Mouse (Mus musculus) kidney, adult 2 months (tissue): ENCODE data around the gene Npr1. TPM values are rescaled to one million over a fixed set of nuclear protein-coding genes. Genes with fewer than 3 reads are reported as not detected.

ENCODE experiments used
- DNase-seq: peaks from one replicate; pipeline ENCODE4 v3.0.0; 2021
- H3K27ac ChIP-seq: fragments of 200-500 bp; 2 replicates; pipeline ENCODE4 v1.5.1; 2012; ENCODE audit warnings: low read depth, low read length, control low read depth, inconsistent platforms; ENCODE audit not compliant: insufficient read depth
- H3K27me3 ChIP-seq: fragments of 200-500 bp; replicated peaks from 2 replicates; pipeline ENCODE4 v1.6.1; 2012; ENCODE audit warnings: mild to moderate bottlenecking, moderate library complexity, low read length, inconsistent platforms; ENCODE audit not compliant: control insufficient read depth, insufficient read depth
- H3K36me3 ChIP-seq: fragments of 200-500 bp; 2 replicates; pipeline ENCODE4 v1.6.1; 2012; ENCODE audit warnings: mild to moderate bottlenecking, moderate library complexity, low read length, inconsistent platforms; ENCODE audit not compliant: control insufficient read depth, insufficient read depth
- H3K4me1 ChIP-seq: fragments of 200-500 bp; 2 replicates; pipeline ENCODE4 v1.6.1; 2011; ENCODE audit warnings: low read length; ENCODE audit not compliant: control insufficient read depth, insufficient read depth
- H3K4me3 ChIP-seq: fragments of 200-500 bp; 2 replicates; pipeline ENCODE4 v1.5.1; 2011; ENCODE audit warnings: mild to moderate bottlenecking, low read depth, low read length, control low read depth; ENCODE audit not compliant: insufficient read depth
- CTCF ChIP-seq: fragments of 200-500 bp; conservative IDR thresholded peaks from 2 replicates; pipeline ENCODE4 v1.5.1; 2011; ENCODE audit warnings: low read depth, mild to moderate bottlenecking, control low read depth, low read length, moderate library complexity, mixed read lengths; ENCODE audit not compliant: insufficient read depth, insufficient read length
- POLR2A ChIP-seq: fragments of 200-500 bp; IDR thresholded peaks from one replicate; pipeline ENCODE4 v1.6.1; 2011; ENCODE audit warnings: low read depth, low read length, control low read depth
- WGBS: fragments of 180-500 bp; shearing (Covaris S2); methylation state at CpG from one replicate; pipeline ENCODE4 v1.1.7; 2018; 5-methylcytosine and 5-hydroxymethylcytosine counted together
- polyA plus RNA-seq: library from polyadenylated mRNA; depleted of rRNA; stranded (reverse); fragments of >200 nt; gene quantifications from 2 replicates; pipeline ENCODE4 v1.2.3, GENCODE M21; 2012; rRNA removed

Npr1 gene
- polyA plus RNA-seq, result 51.4 and 55.4 TPM in 2 replicates

GRCm38 (mm10) chr3:90465686-90466310 lies at the start of gene Npr1:
Gene Npr1 (minus strand): TSS chr3:90465866.
- Histone ChIP-seq H3K4me1 (no peaks in the 10 kb centered on the region), H3K27ac (peak within 1 kb of the TSS; percentile 76), H3K4me3 (peak within 1 kb of the TSS; percentile 82), H3K36me3 (no peaks in the 10 kb centered on the region), H3K27me3 (no peaks in the 10 kb centered on the region)
- DNase-seq, result peak; percentile 69
- TF ChIP-seq POLR2A (peak; percentile 48), CTCF (no peak)
- 1% methylated on average over 40 of the region's 49 CpGs for WGBS

GRCm38 (mm10) chr3:90515242-90515641 lies 49.6 kb upstream of the Npr1 start:
- TF ChIP-seq POLR2A (no peak), CTCF (no peak)
- peak; percentile 74 for DNase-seq
- Histone ChIP-seq H3K4me1 (no peaks in the 10 kb centered on the region), H3K27me3 (no peaks in the 10 kb centered on the region), H3K4me3 (peak overlapping the region; percentile 60), H3K36me3 (no peaks in the 10 kb centered on the region), H3K27ac (peak overlapping the region; percentile 72)
- 11% methylated on average over 1 of the region's 1 CpGs for WGBS

- WGBS, result under 1% methylated on average over 10 of the region's 10 CpGs
- peak overlapping the region; percentile 88 for H3K27ac ChIP-seq
Measured at GRCm38 (mm10) chr3:90514691-90515090, 49.0 kb upstream of the Npr1 start.

DNA sequence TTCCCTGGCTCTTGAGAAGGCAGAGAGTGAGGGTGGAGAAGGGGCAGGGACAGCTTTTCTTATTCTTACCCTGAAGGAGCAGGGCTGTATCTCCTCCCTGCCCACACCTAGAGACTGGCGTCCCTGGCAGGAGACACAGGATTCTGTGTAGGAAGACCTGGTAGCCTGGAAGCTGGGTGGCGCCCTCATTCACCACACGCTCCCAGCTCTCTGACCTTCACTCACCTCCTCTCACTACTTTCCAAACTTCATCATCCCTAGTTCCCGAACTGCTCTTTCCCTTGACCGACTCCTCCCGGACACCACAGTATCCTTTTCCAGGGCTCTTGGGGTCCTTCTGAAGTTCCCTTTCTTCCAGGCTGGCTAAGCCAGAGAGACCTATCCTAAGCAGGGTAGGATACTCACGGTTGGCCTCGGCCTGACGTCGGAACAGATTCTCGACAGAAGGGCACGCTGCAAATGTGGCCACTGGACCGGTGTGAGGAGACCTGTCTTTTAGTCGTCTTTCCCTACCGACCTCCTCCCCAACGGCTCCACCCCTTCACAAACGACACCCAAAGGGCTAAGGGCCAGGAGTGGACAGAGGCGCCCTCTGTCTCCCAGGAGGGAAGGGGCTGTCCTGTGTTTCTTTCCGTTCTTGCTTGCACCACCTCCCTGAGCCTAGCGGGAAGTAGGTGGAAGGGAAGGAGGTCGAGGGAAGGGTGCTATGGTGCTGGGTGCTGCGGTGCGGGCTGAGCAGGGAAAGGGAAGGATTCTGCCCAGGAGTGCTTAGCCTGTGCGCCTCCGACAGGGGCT lies 48.3 kb upstream of the Npr1 start, which contains the start of the genes S100a1 and S100a13:
Gene S100a1, minus strand, starts transcription at position 597 of the 795 bp plus-strand sequence.
Gene S100a13, plus strand, starts transcription at position 640 of the 795 bp plus-strand sequence.
- Histone ChIP-seq H3K27ac (peak within 1 kb of the TSS; percentile 88), H3K4me3 (peak within 1 kb of the TSS; percentile 60), H3K4me1 (no peaks in the 10 kb centered on the region), H3K36me3 (no peaks in the 10 kb centered on the region), H3K27me3 (no peaks in the 10 kb centered on the region)
- TF ChIP-seq CTCF (peak; percentile 56), POLR2A (peak; percentile 82)
- WGBS, result 2% methylated on average over 25 of the region's 25 CpGs
- peak; percentile 94 for DNase-seq

More at GRCm38 (mm10) chr3:90514691-90515090, 49.0 kb upstream of the Npr1 start:
- Histone ChIP-seq H3K4me3 (peak overlapping the region; percentile 60), H3K27me3 (no peaks in the 10 kb centered on the region), H3K36me3 (no peaks in the 10 kb centered on the region), H3K4me1 (no peaks in the 10 kb centered on the region)
- TF ChIP-seq POLR2A (peak; percentile 63), CTCF (no peak)
- peak; percentile 85 for DNase-seq

DNA sequence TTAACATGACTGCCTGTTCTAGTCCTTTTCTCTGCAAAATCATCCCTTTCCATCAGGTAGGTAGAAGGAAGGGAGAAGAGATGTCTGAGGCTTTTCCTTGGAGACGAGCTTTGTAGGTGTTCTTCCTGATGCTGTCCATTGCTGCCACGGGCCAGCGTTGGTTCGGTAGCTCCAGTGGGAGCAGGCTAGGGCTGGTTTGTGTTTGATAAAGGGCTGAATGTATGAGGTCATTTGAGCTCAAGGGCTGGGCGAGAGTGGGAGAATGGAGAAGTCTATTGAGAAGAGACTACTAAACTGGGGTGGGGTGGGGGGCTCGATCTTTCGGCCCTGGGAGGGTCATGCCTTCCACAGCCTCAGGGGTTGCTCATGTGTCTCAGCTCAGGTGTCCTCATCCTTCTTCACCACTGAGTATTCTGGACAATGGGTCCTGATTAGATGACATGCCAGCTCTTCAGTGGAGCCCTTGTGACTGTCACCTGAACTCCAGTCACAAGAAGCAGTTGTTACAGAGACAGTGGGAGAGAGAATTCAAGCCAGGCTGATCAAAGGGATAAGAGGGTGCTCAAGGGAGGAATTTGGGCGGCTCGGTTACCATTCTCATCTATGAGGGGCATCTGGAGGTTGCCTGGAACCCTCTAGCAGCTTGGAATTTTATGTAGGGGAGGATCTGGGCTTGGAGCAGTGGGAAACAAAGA lies 47.4 kb upstream of the Npr1 start:
- no peak for TF ChIP-seq POLR2A
- TF ChIP-seq CTCF, result no peak
- no peaks in the 10 kb centered on the region for H3K27me3 ChIP-seq
- H3K27ac ChIP-seq, result peak overlapping the region; percentile 88
- peak; percentile 30 for DNase-seq
- peak overlapping the region; percentile 60 for H3K4me3 ChIP-seq
- 54% methylated on average over 9 of the region's 9 CpGs for WGBS
- no peaks in the 10 kb centered on the region for H3K36me3 ChIP-seq
- peaks cover 1% of the 10 kb centered on the region; the same call in 1 of the 2 replicates for H3K4me1 ChIP-seq

DNA sequence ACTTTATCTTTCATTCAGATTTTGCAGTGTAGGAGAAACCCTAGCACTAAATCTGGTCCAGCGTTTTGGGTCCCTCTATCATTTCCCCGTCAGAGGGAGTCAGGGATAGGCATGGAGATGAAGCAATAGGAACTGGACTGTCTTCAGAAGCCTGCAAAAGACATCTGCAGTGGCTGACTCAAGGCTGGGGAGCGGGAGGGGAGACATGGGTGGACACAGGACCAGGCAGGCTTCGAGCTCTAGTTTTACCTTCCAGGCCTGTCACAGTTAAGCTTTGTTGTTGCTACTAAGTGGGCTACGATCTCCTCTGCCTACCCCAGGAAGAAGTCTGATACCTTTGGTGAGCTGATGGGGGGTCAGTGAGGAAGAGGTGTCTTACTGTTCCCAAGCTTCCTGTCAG lies 46.6 kb upstream of the Npr1 start:
- Histone ChIP-seq H3K36me3 (no peaks in the 10 kb centered on the region), H3K4me1 (peaks cover 8% of the 10 kb centered on the region; the same call in 1 of the 2 replicates), H3K27ac (no peak overlapping the region), H3K27me3 (no peaks in the 10 kb centered on the region), H3K4me3 (no peak overlapping the region)
- WGBS, result 87% methylated on average over 5 of the region's 5 CpGs
- DNase-seq, result no peak
- TF ChIP-seq POLR2A (no peak), CTCF (no peak)

DNA sequence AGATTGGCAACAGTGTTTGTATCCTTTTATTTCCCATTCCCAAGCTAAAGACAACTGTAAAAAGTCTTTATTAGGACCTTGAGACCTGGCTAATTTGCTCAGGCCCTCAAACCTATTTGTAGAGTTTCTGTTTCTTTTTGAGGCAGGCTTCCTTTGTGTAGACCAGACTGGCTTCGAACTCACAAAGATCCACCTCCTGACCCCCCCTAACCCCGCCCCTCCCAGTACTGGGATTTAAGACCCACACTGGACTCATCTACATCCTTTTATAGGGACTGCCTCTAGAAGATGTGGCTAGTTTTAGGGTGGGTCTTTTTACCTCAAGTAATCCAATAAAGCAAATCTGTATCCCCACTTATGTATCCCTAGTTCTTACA lies 44.1 kb upstream of the Npr1 start:
- Histone ChIP-seq H3K4me1 (peaks cover 19% of the 10 kb centered on the region; the same call in 1 of the 2 replicates), H3K4me3 (no peak overlapping the region), H3K27me3 (no peaks in the 10 kb centered on the region), H3K36me3 (peaks cover 3% of the 10 kb centered on the region), H3K27ac (peak overlapping the region; percentile 62)
- DNase-seq, result no peak
- TF ChIP-seq CTCF (no peak), POLR2A (no peak)
- WGBS, result 6% methylated on average over 2 of the region's 2 CpGs
